Mouse (Mus musculus) hindbrain, embryonic 11.5 days (tissue): ENCODE data around the gene Aldh1a2. TPM values are rescaled to one million over a fixed set of nuclear protein-coding genes. Genes with fewer than 3 reads are reported as not detected.

Experiments
- ATAC-seq: fragments of 200-750 bp; cut with Nextera tagmentation; 2 replicates; pipeline ENCODE4 v1.8.0; 2017; ENCODE audit warnings: mild to moderate bottlenecking, moderate TSS enrichment, moderate library complexity; ENCODE audit not compliant: low FRiP score
- DNase-seq: peaks from one replicate; pipeline ENCODE4 v3.0.0-alpha.2; 2015; ENCODE audit warnings: low spot score
- H3K27ac ChIP-seq: fragments of 300-500 bp; sonication (generic); 2 replicates; pipeline ENCODE4 v1.5.1; 2014; ENCODE audit warnings: mild to moderate bottlenecking, low read depth, low read length
- H3K27me3 ChIP-seq: fragments of 300-500 bp; sonication (generic); 2 replicates; pipeline ENCODE4 v1.6.1; 2014; ENCODE audit warnings: mild to moderate bottlenecking, low read length, moderate library complexity, mixed read lengths; ENCODE audit not compliant: control insufficient read depth, insufficient read depth
- H3K36me3 ChIP-seq: fragments of 300-500 bp; sonication (generic); 2 replicates; pipeline ENCODE4 v1.6.1; 2014; ENCODE audit warnings: mild to moderate bottlenecking, low read length, moderate library complexity, mixed read lengths; ENCODE audit not compliant: control insufficient read depth, insufficient read depth
- H3K4me1 ChIP-seq: fragments of 300-500 bp; sonication (generic); replicated peaks from 2 replicates; pipeline ENCODE4 v1.6.1; 2014; ENCODE audit warnings: low read length, mixed read lengths; ENCODE audit not compliant: control insufficient read depth, insufficient read depth
- H3K4me2 ChIP-seq: fragments of 300-500 bp; sonication (generic); replicated peaks from 2 replicates; pipeline ENCODE4 v1.6.1; 2014; ENCODE audit warnings: mild to moderate bottlenecking, low read depth, low read length
- H3K4me3 ChIP-seq: fragments of 300-500 bp; sonication (generic); 2 replicates; pipeline ENCODE4 v1.5.1; 2014; ENCODE audit warnings: low read depth, low read length
- H3K9ac ChIP-seq: fragments of 300-500 bp; sonication (generic); 2 replicates; pipeline ENCODE4 v1.6.1; 2014; ENCODE audit warnings: low read depth, low read length
- H3K9me3 ChIP-seq: fragments of 300-500 bp; sonication (generic); 2 replicates; pipeline ENCODE4 v1.6.1; 2016; ENCODE audit warnings: low read length; ENCODE audit not compliant: control insufficient read depth
- WGBS: fragments of 180-500 bp; shearing (Covaris S2); extraction: QIAGEN DNeasy Blood & Tissue Kit; methylation state at CpG from one replicate; pipeline ENCODE4 v1.1.7; 2014; 5-methylcytosine and 5-hydroxymethylcytosine counted together
- polyA plus RNA-seq: library from polyadenylated mRNA; unstranded; fragments of >200 nt; fragmentation: Nextera tagmentation; extraction: Ambion mirVana; gene quantifications from 2 replicates; pipeline ENCODE4 v1.2.1, GENCODE M21; 2014

Aldh1a2 gene
- polyA plus RNA-seq, 1 experiment from 2014 or later, result 11.6 TPM

DNA sequence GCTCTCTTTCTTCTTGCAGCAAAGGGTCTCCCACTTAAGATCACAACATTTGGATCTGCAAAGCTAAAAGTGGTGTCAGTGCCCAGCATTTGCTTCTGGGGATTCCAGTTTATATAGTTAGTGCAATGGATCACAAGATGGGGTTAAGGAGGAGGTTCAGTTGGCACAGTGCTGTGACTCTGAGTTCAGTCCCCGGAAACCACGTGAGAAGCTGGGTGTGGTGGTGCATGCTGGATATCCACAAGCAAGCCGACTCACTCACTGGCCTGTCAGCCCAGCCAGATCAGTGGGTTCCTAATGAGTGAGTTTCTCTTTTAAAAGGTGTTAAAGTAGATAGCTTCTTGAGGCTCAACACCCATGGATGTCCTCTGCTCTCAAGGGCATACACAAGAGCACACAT is 6.3 kb upstream of the Aldh1a2 start:
- DNase-seq (no peak), ATAC-seq (no peak)
- H3K36me3 ChIP-seq, result no peaks in the 10 kb centered on the region
- no peak overlapping the region for H3K27ac ChIP-seq
- H3K27me3 ChIP-seq, result peaks cover 10% of the 10 kb centered on the region
- no peak overlapping the region for H3K9ac ChIP-seq
- H3K4me2 ChIP-seq, result no peak overlapping the region
- H3K4me3 ChIP-seq, result no peak overlapping the region
- WGBS, result 60% methylated on average over 3 of the region's 3 CpGs
- no peaks in the 10 kb centered on the region for H3K9me3 ChIP-seq
- H3K4me1 ChIP-seq, result no peaks in the 10 kb centered on the region

GRCm38 (mm10) chr9:71210870-71211269 is 4.7 kb upstream of the Aldh1a2 start:
- peaks cover 4% of the 10 kb centered on the region for H3K4me1 ChIP-seq
- H3K27ac ChIP-seq, result no peak overlapping the region
- no peak overlapping the region for H3K4me3 ChIP-seq
- no peaks in the 10 kb centered on the region for H3K36me3 ChIP-seq
- DNase-seq (peak; percentile 67), ATAC-seq (no peak)
- peaks cover 25% of the 10 kb centered on the region for H3K27me3 ChIP-seq
- no peak overlapping the region for H3K9ac ChIP-seq
- no peaks in the 10 kb centered on the region for H3K9me3 ChIP-seq
- WGBS, result 8% methylated on average over 2 of the region's 2 CpGs
- H3K4me2 ChIP-seq, result no peak overlapping the region

DNA sequence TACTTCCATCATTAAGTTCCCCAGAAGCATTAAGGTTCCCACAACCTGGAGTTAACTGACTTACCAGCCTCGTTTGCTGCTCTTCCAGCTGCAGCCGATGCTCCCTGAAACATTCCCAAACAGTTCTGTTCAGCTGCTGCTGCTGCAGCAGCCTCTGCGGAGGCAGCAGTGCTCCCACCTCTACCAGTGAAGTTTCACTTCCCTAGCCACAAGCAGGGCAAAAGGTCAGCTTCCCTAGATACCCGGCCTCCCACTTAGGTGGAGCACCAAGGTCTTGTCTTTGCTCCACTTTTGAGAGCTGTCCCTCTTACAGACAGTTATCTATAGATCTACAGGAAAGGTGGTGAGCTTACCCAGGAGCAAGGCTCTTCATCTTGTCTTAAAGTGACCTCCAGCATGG is 2.0 kb upstream of the Aldh1a2 start:
- H3K9me3 ChIP-seq, result no peaks in the 10 kb centered on the region
- no peak for DNase-seq
- no peak overlapping the region for H3K4me3 ChIP-seq
- ATAC-seq, result no peak
- WGBS, result 32% methylated on average over 4 of the region's 4 CpGs
- no peak overlapping the region for H3K9ac ChIP-seq
- H3K4me1 ChIP-seq, result peaks cover 5% of the 10 kb centered on the region
- no peaks in the 10 kb centered on the region for H3K36me3 ChIP-seq
- H3K27me3 ChIP-seq, result peaks cover 41% of the 10 kb centered on the region
- no peak overlapping the region for H3K4me2 ChIP-seq
- H3K27ac ChIP-seq, result no peak overlapping the region

- no peaks in the 10 kb centered on the region for H3K9me3 ChIP-seq
- H3K4me3 ChIP-seq, result peak overlapping the region; percentile 36
- H3K27me3 ChIP-seq, result peaks cover 47% of the 10 kb centered on the region
- no peak overlapping the region for H3K9ac ChIP-seq
- peak overlapping the region; percentile 54 for H3K4me2 ChIP-seq
- ATAC-seq (peak; percentile 27; the same call in 1 of the 2 replicates), DNase-seq (peak; percentile 71)
- H3K36me3 ChIP-seq, result no peaks in the 10 kb centered on the region
- H3K4me1 ChIP-seq, result peaks cover 5% of the 10 kb centered on the region
- H3K27ac ChIP-seq, result no peak overlapping the region
- under 1% methylated on average over 57 of the region's 57 CpGs for WGBS
Measured at GRCm38 (mm10) chr9:71216036-71216995, 727 bp downstream of the Aldh1a2 start.

GRCm38 (mm10) chr9:71216996-71217792 is 1.6 kb downstream of the Aldh1a2 start:
- Histone ChIP-seq H3K4me2 (no peak overlapping the region), H3K4me1 (peaks cover 5% of the 10 kb centered on the region), H3K4me3 (no peak overlapping the region), H3K27ac (no peak overlapping the region), H3K9ac (no peak overlapping the region), H3K27me3 (peaks cover 47% of the 10 kb centered on the region), H3K36me3 (no peaks in the 10 kb centered on the region), H3K9me3 (no peaks in the 10 kb centered on the region)
- DNase-seq, result peak; percentile 58
- WGBS, result 2% methylated on average over 20 of the region's 20 CpGs
- no peak for ATAC-seq

DNA sequence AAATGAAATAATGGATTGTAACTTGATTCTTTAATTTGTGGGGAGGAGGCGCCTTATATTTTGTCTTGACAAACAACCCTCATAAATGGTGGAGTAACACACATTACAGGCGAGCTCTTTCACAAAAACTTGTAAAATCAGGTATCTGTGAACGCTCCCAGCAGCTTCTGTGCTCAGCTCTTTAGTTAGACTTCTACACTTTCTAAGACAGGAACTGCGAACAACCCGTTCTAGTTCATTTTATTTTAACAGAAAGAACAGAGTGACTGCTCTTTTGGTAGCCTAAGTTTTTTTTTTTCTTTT is 2.2 kb downstream of the Aldh1a2 start:
- Histone ChIP-seq H3K4me1 (peaks cover 5% of the 10 kb centered on the region), H3K27ac (no peak overlapping the region), H3K27me3 (peaks cover 47% of the 10 kb centered on the region), H3K9ac (no peak overlapping the region), H3K4me3 (no peak overlapping the region), H3K36me3 (no peaks in the 10 kb centered on the region), H3K4me2 (no peak overlapping the region), H3K9me3 (no peaks in the 10 kb centered on the region)
- WGBS, result 18% methylated on average over 5 of the region's 5 CpGs
- ATAC-seq (no peak), DNase-seq (peak; percentile 28)

DNA sequence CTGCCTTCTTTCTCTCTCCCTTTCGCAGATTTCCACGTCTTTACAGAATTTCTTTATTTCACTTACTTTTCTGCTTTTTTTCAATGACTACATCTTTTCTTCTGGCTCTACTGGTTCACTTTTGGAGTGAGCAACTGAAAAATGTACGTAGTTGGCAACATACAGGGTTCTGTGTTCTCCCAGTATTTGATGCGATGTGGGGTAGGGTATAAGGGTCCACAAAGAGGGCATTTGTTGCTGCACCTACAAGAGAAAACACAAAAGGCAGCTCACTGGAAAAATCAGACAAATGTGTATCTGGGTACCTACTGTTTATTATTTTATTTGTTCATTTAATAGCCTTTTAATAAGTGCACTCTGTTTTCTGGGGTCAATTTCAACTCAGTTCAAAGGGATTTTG is 3.6 kb downstream of the Aldh1a2 start:
- H3K27me3 ChIP-seq, result peaks cover 38% of the 10 kb centered on the region
- no peak overlapping the region for H3K4me2 ChIP-seq
- no peak for ATAC-seq

DNA sequence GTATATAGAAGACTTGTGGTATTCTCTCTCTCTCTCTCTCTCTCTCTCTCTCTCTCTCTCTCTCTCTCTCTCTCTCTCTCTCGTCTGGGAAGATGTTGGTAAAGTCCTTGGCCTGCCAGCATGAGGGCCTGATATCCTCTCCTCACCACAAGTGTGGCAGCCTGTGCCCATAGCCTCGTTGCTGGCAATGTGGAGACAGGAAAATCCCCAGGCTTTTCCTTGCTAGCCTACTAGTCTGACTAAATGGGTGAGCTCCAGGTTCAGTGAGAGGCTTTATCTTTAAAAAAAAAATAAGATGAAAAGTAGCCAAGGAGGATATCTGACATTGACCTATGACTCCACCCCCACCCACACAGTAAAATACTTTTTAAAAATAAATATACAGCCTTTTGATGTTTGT is 4.8 kb downstream of the Aldh1a2 start:
- WGBS, result 54% methylated on average over 2 of the region's 2 CpGs
- H3K27ac ChIP-seq, result no peak overlapping the region
- peaks cover 26% of the 10 kb centered on the region for H3K27me3 ChIP-seq
- peaks cover 5% of the 10 kb centered on the region for H3K4me1 ChIP-seq
- no peak overlapping the region for H3K9ac ChIP-seq
- no peaks in the 10 kb centered on the region for H3K9me3 ChIP-seq
- no peaks in the 10 kb centered on the region for H3K36me3 ChIP-seq
- DNase-seq, result no peak
- H3K4me3 ChIP-seq, result no peak overlapping the region
- no peak for ATAC-seq
- H3K4me2 ChIP-seq, result no peak overlapping the region

More for the DNA sequence above, 3.6 kb downstream of the Aldh1a2 start:
- DNase-seq, result no peak
- Histone ChIP-seq H3K4me3 (no peak overlapping the region), H3K9ac (no peak overlapping the region), H3K4me1 (peaks cover 5% of the 10 kb centered on the region), H3K9me3 (no peaks in the 10 kb centered on the region), H3K36me3 (no peaks in the 10 kb centered on the region), H3K27ac (no peak overlapping the region)
- WGBS, result 69% methylated on average over 4 of the region's 4 CpGs
